Comparison of ENCODE assay signal across 23 mouse cellular contexts in the genomic region with DNA sequence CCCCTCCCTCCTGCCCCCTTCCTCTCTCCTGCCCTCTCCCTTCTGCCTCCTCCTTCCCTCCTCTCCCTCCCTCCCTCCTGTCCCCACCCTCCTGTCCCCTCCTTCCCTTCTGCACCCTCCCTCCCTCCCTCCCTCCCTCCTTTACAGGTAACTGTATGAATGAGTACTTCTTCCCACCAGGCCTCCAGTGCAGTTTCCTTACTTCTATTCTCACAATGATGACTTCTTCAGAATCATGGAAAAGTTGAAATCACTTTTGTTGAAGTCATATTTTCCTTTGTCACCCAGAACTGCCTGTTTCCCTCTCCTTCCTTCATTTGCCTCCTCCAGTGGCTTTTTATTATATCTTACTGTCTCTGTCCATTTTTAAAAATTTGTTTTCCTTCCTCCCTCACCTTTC. TPM values are rescaled to one million over a fixed set of nuclear protein-coding genes. Genes with fewer than 3 reads are reported as not detected.
"Had no signal": no experiment of that assay in that cellular context is flagged by ENCODE, and none has a peak within 500 bp of the region (broad histone marks: within the 10 kb centered on the region; RNA-seq: fewer than 3 reads in every experiment).

No protein-coding gene starts in this region.

- H3K4me1 ChIP-seq: midbrain, embryonic 13.5 days; stomach, embryonic 15.5 days had no signal

- H3K27ac ChIP-seq: left cerebral cortex, adult 2 months; liver, embryonic 14.5 days; midbrain, embryonic 13.5 days; stomach, embryonic 15.5 days had no signal

- DNase-seq: kidney, adult 18-20 months; kidney, postnatal 36 days; layer of hippocampus, postnatal 36 days; liver, postnatal 0 days; lung, embryonic 14.5 days; lung, postnatal 10 days; lung, postnatal 4 days; right cerebral cortex, postnatal 25 days; spleen, adult 18-20 months; thymus, postnatal 25 days had no signal

- H3K9me3 ChIP-seq: midbrain, embryonic 13.5 days; stomach, embryonic 15.5 days had no signal

- H3K36me3 ChIP-seq: midbrain, embryonic 13.5 days; stomach, embryonic 15.5 days had no signal

- H3K4me2 ChIP-seq: lung, embryonic 14.5 days; midbrain, embryonic 13.5 days; stomach, embryonic 15.5 days had no signal

- H3K27me3 ChIP-seq: midbrain, embryonic 13.5 days; stomach, embryonic 15.5 days had no signal

- ATAC-seq: inflammation-experienced regulatory T-cells, adult 6 months; intestine, embryonic 16.5 days; liver, postnatal 0 days; midbrain, embryonic 13.5 days; midbrain, embryonic 16.5 days had no signal

- H3K9ac ChIP-seq: liver, embryonic 14.5 days; liver, postnatal 0 days; lung, embryonic 14.5 days; midbrain, embryonic 13.5 days; stomach, embryonic 15.5 days had no signal

- H3K4me3 ChIP-seq: left cerebral cortex, adult 2 months; midbrain, embryonic 13.5 days; myocyte; stomach, embryonic 15.5 days had no signal

RNA-seq across cellular contexts. Expression of gene Hsd3b5, which starts 16.1 kb away (rescaled TPM):
- polyA plus RNA-seq: inflammation-experienced regulatory T-cells, adult 6 months; intestine, embryonic 16.5 days; limb, embryonic 11.5 days; limb, embryonic 14.5 days; lung, embryonic 14.5 days; midbrain, embryonic 13.5 days; midbrain, embryonic 16.5 days; myocyte; neural tube, embryonic 11.5 days; stomach, embryonic 15.5 days; thymus, postnatal 0 days had no signal

RNA-seq across cellular contexts. Expression of gene Gm10681, which starts 25.4 kb away (rescaled TPM):
- polyA plus RNA-seq: inflammation-experienced regulatory T-cells, adult 6 months; intestine, embryonic 16.5 days; limb, embryonic 11.5 days; limb, embryonic 14.5 days; liver, adult 2 months; lung, embryonic 14.5 days; midbrain, embryonic 13.5 days; midbrain, embryonic 16.5 days; myocyte; neural tube, embryonic 11.5 days; stomach, embryonic 15.5 days; thymus, postnatal 0 days had no signal
